Mouse (Mus musculus): Measurements from ENCODE around the gene Tns3.

DNA sequence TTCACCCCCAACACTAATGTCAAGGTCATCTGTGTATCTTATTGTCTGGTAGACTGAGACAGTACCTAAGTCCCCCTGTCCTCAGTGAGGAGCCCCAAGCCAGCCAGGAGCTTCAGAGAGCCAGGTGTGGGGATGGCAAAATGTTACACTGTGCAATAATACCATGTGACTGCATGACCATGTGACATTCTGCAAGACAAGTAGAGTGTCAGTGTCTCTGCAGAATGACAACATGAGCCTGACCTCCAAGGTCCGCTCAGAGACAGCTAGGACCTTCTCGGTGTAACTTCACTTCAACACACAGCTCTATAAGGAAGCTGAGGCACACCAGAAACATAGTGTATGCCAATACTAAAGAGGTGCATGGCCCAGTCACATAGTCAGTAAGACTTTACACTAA, 20.1 kb downstream of the Tns3 start:
- TF ChIP-seq CTCF (IDR thresholded peaks at IDR 0.05 in 2 of 3, conservative IDR thresholded peaks at IDR 0.05 in 1 of 3; ENCODE audit: control insufficient read depth in 1 of 3, insufficient read depth in 1 of 3, low read depth in 2 of 3, low read length in 3 of 3, poor library complexity in 1 of 3, severe bottlenecking in 1 of 3) (no peak), KAT2A (conservative IDR thresholded peaks at IDR 0.05; ENCODE audit: low read depth, low read length) (no peak), SIN3A (IDR thresholded peaks at IDR 0.05; ENCODE audit: low read length) (no peak), POLR2A (IDR thresholded peaks at IDR 0.05; ENCODE audit: control insufficient read depth in 1 of 2, insufficient read depth in 1 of 2, low read depth in 1 of 2, low read length in 2 of 2, poor library complexity in 1 of 2) (no peak)

All from MEL (cell line).